Mouse (Mus musculus) hindbrain, embryonic 11.5 days (tissue): ENCODE measurements around the gene Vmn2r46. TPM values are rescaled to one million over a fixed set of nuclear protein-coding genes. Genes with fewer than 3 reads are reported as not detected.
"Not testable (repeated sequence)": the region's sequence is repeated elsewhere in the genome, so short reads cannot be mapped to it uniquely, and the experiment has no call there.

Experiments
- ATAC-seq: fragments of 200-750 bp; cut with Nextera tagmentation; 2 replicates; pipeline ENCODE4 v1.8.0; 2017; ENCODE audit warnings: mild to moderate bottlenecking, moderate TSS enrichment, moderate library complexity; ENCODE audit not compliant: low FRiP score
- DNase-seq: peaks from one replicate; pipeline ENCODE4 v3.0.0-alpha.2; 2015; ENCODE audit warnings: low spot score
- H3K27ac ChIP-seq: fragments of 300-500 bp; sonication (generic); 2 replicates; pipeline ENCODE4 v1.5.1; 2014; ENCODE audit warnings: mild to moderate bottlenecking, low read depth, low read length
- H3K27me3 ChIP-seq: fragments of 300-500 bp; sonication (generic); 2 replicates; pipeline ENCODE4 v1.6.1; 2014; ENCODE audit warnings: mild to moderate bottlenecking, low read length, moderate library complexity, mixed read lengths; ENCODE audit not compliant: control insufficient read depth, insufficient read depth
- H3K36me3 ChIP-seq: fragments of 300-500 bp; sonication (generic); 2 replicates; pipeline ENCODE4 v1.6.1; 2014; ENCODE audit warnings: mild to moderate bottlenecking, low read length, moderate library complexity, mixed read lengths; ENCODE audit not compliant: control insufficient read depth, insufficient read depth
- H3K4me1 ChIP-seq: fragments of 300-500 bp; sonication (generic); replicated peaks from 2 replicates; pipeline ENCODE4 v1.6.1; 2014; ENCODE audit warnings: low read length, mixed read lengths; ENCODE audit not compliant: control insufficient read depth, insufficient read depth
- H3K4me2 ChIP-seq: fragments of 300-500 bp; sonication (generic); replicated peaks from 2 replicates; pipeline ENCODE4 v1.6.1; 2014; ENCODE audit warnings: mild to moderate bottlenecking, low read depth, low read length
- H3K4me3 ChIP-seq: fragments of 300-500 bp; sonication (generic); 2 replicates; pipeline ENCODE4 v1.5.1; 2014; ENCODE audit warnings: low read depth, low read length
- H3K9ac ChIP-seq: fragments of 300-500 bp; sonication (generic); 2 replicates; pipeline ENCODE4 v1.6.1; 2014; ENCODE audit warnings: low read depth, low read length
- H3K9me3 ChIP-seq: fragments of 300-500 bp; sonication (generic); 2 replicates; pipeline ENCODE4 v1.6.1; 2016; ENCODE audit warnings: low read length; ENCODE audit not compliant: control insufficient read depth
- WGBS: fragments of 180-500 bp; shearing (Covaris S2); extraction: QIAGEN DNeasy Blood & Tissue Kit; methylation state at CpG from one replicate; pipeline ENCODE4 v1.1.7; 2014; 5-methylcytosine and 5-hydroxymethylcytosine counted together
- polyA plus RNA-seq: library from polyadenylated mRNA; unstranded; fragments of >200 nt; fragmentation: Nextera tagmentation; extraction: Ambion mirVana; gene quantifications from 2 replicates; pipeline ENCODE4 v1.2.1, GENCODE M21; 2014

Gene Vmn2r46
- polyA plus RNA-seq: not detected in 2 replicates

- not testable (repeated sequence) for ATAC-seq, H3K9ac ChIP-seq, H3K4me2 ChIP-seq, H3K27ac ChIP-seq, H3K36me3 ChIP-seq, H3K9me3 ChIP-seq, DNase-seq, H3K27me3 ChIP-seq, H3K4me1 ChIP-seq, H3K4me3 ChIP-seq
- no CpG with 5 or more reads among the region's 1 CpGs for WGBS
These were observed at the start of gene Vmn2r46 for GRCm38 (mm10) chr7:9770471-9770870. TSS of gene Vmn2r46 (minus strand) at chr7:9770571.

Other genes with a start within 250 kb of the Vmn2r46 start
- gene Vmn2r47, start 70.8 kb upstream of the Vmn2r46 start, polyA plus RNA-seq: not detected in 2 replicates
- gene Vmn2r48, start 183.0 kb upstream of the Vmn2r46 start, polyA plus RNA-seq: not detected in 2 replicates
- gene Vmn2r49, start 221.7 kb upstream of the Vmn2r46 start, polyA plus RNA-seq: not detected in 2 replicates